Mouse (Mus musculus) left cerebral cortex, adult 2 months (tissue): ENCODE measurements around the gene Ctss. TPM values are rescaled to one million over a fixed set of nuclear protein-coding genes. Genes with fewer than 3 reads are reported as not detected.
"Not testable (repeated sequence)": the region's sequence is repeated elsewhere in the genome, so short reads cannot be mapped to it uniquely, and the experiment has no call there.

ENCODE experiments used
- DNase-seq, 2 experiments: peaks; one replicate each; pipeline ENCODE4 v3.0.0; 2021 to 2022; ENCODE audit warnings: low spot score in 2 of 2, mixed read lengths in 1 of 2; ENCODE audit errors: extremely low spot score in 1 of 2
- H3K27ac ChIP-seq: fragments of 200-600 bp; 2 replicates; pipeline ENCODE4 v1.8.1; 2022
- H3K4me3 ChIP-seq: fragments of 200-600 bp; 2 replicates; pipeline ENCODE4 v1.8.1; 2022
- CTCF ChIP-seq: fragments of 200-600 bp; IDR thresholded peaks from 2 replicates; pipeline ENCODE4 v1.8.1; 2022; ENCODE audit warnings: antibody characterized with exemption, mild to moderate bottlenecking, moderate library complexity
- intact Hi-C: fragments of 180-260 bp; cut with DNase I; formaldehyde crosslinking; loops from one replicate; pipeline ENCODE4 v1.15.1; 2025
- total RNA-seq, 2 experiments: library from RNA; stranded (reverse); gene quantifications; 2 replicates each; pipeline ENCODE4 v1.2.3; 2021

Gene Ctss
- total RNA-seq, 2 experiments from 2014 or later = 55.2 to 56.9 TPM

DNA sequence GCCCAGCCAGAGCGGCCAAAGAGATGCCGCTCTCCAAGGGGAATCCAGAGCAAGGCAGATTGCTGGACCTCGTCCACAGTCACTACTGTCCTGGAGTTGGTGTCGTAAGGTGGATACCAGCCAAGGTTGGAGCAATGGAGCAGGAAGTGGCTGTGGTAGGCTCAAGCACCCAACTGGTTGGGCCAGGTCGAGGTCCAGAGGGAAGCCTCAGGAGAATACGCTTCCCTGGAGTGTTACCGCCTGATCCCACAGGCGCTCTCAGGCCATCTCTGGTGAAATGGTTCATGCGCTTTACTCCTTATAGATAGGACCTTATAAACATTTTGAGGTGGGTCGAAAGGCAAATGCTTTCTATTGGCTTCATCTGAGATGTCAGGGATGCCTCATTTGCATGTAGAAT is 12.3 kb downstream of the Ctss start:
- intact Hi-C loops = no loop called here
- Histone ChIP-seq H3K27ac (no peak overlapping the region), H3K4me3 (no peak overlapping the region)
- TF ChIP-seq CTCF = no peak
- DNase-seq = no peak

DNA sequence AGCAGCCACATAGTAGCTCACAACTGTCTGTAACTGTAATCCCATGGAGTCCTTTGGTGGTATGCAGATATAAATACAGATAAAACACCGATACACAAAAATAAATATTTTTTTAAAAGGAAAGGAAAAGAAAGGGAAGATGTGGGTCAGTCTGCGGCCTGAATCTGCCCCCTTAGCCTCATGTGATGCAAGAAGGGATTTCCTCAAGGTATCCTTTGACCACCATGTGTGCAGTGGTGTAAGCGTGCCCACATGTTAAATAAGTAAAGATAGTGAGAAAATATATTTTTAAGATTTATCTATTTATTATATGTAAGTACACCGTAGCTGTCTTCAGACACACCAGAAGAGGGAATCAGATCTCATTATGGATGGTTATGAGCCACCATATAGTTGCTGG is 13.3 kb downstream of the Ctss start:
- intact Hi-C loops = loop anchor here (10.0 kb wide), 1 partner anchor 125 kb away; no protein-coding TSS in a partner anchor
- no peak for TF ChIP-seq CTCF
- Histone ChIP-seq H3K4me3 (no peak overlapping the region), H3K27ac (no peak overlapping the region)
- no peak for DNase-seq

DNA sequence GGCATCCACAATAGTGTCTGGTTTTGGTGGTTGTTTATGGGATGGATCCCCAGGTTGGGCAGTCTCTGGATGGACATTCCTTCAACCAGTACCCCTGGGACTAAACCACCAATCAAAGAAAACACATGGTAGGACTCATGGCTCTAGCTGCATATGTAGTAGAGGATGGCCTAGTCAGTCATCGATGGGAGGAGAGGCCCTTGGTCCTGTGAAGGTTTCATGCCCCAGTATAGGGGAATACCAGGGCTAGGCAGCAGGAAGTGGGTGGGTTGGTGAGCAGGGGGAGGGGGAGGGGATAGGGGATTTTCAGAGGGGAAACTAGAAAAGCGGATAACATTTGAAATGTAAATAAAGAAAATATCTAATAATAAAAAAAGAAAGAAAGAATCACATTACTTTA is 14.6 kb downstream of the Ctss start:
- not testable (repeated sequence) for H3K4me3 ChIP-seq, DNase-seq, H3K27ac ChIP-seq
- intact Hi-C loops = loop anchor here (10.0 kb wide), 1 partner anchor 126 kb away; no protein-coding TSS in a partner anchor

DNA sequence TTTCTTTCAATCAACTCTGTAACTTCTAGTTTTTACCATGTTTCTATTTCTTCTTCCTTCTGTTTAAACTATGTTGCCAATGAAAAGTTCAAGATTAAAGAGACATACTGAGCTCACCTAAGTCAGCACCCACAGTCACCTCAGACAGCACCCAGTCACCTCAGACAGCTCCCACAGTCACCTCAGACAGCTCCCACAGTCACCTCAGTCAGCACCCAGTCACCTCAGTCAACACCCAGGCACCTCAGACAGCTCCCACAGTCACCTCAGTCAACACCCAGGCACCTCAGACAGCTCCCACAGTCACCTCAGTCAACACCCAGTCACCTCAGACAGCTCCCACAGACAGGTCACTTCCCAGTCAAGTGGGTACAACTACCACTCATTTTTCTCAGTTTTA is 15.6 kb downstream of the Ctss start:
- no peak overlapping the region for H3K4me3 ChIP-seq
- DNase-seq = no peak
- H3K27ac ChIP-seq = no peak overlapping the region
- intact Hi-C loops = loop anchor here (10.0 kb wide), 1 partner anchor 127 kb away; no protein-coding TSS in a partner anchor
- no peak for TF ChIP-seq CTCF

DNA sequence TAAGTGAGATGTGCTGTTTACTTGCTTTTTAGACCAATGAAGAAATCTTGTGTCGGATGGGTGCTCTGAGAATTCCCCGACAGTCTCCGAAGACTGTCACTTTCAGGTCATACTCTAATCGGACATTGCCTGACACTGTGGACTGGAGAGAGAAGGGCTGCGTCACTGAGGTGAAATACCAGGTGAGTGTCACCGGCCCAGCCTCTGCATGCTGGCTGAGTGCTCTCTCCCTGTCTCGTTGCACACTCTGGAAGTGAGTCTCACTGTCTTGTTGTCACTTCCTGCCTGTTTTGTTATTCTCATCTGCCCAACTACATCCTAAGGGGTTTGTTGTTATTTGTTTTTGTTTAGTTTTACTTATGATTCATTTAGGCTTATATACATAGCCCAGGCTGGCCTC is 16.4 kb downstream of the Ctss start:
- no peak overlapping the region for H3K27ac ChIP-seq
- no peak overlapping the region for H3K4me3 ChIP-seq
- no peak for TF ChIP-seq CTCF
- no peak for DNase-seq
- intact Hi-C loops = loop anchor here (10.0 kb wide), 1 partner anchor 128 kb away; no protein-coding TSS in a partner anchor

DNA sequence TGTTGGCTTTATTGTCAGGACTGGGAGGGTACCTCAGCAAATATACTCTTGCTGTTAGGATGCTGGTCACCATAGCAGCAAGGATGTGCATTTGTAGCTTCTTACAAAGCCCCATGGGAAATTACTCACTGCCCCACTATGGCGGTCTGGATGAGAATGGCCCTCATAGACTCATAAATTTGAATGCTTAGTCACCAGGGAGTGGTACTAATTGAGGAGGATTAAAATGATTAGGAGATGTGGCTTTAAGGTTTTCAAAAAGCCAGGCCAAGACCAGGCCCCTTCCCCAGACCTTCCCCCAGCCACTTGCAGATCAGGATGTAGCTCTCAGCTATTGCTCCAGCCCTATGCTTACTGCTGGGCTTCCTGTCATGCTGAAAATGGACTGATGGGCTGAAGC is 23.6 kb downstream of the Ctss start:
- no peak for DNase-seq
- Histone ChIP-seq H3K27ac (no peak overlapping the region), H3K4me3 (no peak overlapping the region)
- intact Hi-C loops = no loop called here
- no peak for TF ChIP-seq CTCF

DNA sequence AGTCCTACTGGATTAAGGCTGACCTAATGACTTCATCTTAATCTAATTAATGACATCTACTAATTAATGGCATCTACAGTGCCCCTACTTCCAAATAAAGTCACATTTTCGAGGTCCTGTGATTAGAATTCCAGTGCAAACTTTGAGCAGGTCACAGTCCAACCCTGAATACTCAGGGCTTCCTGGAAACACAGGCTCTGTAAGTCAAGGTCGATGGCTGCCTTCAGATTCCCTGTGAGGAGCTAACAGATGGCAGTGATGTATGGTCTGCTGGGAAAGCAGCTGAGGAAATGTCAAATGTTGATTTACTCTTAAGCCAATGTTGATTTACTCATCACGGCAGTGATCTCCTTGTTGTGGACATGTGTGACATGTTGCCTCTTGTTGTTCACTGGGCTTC is 27.4 kb downstream of the Ctss start:
- Histone ChIP-seq H3K27ac (no peak overlapping the region), H3K4me3 (no peak overlapping the region)
- DNase-seq = no peak
- intact Hi-C loops = no loop called here
- no peak for TF ChIP-seq CTCF

DNA sequence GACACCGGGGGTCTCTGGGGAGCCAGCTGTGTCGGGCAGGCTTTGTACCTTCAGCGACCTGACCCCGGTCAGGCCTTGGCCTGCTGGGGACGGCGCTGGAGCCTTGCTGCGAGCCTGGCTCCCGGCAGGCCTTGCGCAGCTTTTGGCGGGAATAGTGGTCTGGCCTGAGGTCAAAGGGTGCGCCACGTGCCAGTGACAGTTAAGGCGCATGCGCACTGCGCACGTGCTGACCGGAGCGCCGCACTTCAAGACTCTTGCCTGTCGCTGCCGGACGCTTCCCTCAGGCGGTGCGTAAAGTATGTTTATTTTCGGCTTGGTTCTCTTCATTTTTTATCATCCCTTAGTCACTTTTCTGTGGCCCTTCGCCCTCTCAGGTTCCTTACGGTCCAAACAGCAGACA is 32.9 kb downstream of the Ctss start, which contains the start of gene Hormad1:
Gene Hormad1 (plus strand): TSS at position 241 of the 400 bp plus-strand sequence.
- no peak for DNase-seq
- TF ChIP-seq CTCF = no peak
- Histone ChIP-seq H3K4me3 (no peak within 1 kb of the TSS), H3K27ac (no peak within 1 kb of the TSS)
- intact Hi-C loops = no loop called here

DNA sequence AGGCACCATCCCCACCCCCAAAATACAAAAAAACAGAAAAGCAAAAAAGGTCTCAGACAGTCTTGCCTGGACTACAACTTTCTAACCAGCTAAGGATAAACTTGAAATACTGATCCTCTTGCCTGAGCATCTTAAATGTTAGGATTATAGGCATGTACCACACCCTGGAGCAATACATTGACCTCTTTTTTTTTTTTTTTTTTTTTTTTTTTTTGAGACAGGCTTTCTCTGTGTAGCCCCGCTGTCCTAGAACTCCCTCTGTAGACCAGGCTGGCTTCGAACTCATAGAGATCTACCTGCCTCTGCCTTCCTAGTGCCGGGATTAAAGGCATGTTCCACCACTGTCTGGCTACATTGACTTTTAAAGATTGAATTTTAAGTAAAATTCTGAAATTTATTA is 34.2 kb downstream of the Ctss start:
- intact Hi-C loops = no loop called here
- DNase-seq = no peak
- H3K4me3 ChIP-seq = no peak overlapping the region
- H3K27ac ChIP-seq = no peak overlapping the region
- TF ChIP-seq CTCF = no peak

DNA sequence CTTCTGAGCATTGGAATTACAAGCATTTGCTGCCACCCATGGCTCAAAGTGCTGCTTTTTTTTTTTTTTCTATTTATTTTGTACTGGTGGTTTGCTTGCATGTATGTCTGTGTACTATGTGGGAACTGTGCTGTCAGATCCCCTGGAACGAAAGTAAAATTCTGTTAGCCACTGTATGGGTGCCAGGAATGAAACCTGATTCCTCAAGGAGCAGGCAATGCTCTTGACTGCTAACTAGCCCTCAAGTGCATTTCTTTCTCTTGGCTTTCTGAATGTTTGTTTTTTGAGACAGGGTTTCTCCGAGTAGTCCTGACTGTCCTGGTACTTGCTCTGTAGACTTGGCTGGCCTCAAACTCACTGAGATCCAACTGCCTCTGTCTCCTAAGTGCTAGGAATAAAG is 35.2 kb downstream of the Ctss start:
- Histone ChIP-seq H3K27ac (no peak overlapping the region), H3K4me3 (no peak overlapping the region)
- no peak for DNase-seq
- intact Hi-C loops = no loop called here
- no peak for TF ChIP-seq CTCF

DNA sequence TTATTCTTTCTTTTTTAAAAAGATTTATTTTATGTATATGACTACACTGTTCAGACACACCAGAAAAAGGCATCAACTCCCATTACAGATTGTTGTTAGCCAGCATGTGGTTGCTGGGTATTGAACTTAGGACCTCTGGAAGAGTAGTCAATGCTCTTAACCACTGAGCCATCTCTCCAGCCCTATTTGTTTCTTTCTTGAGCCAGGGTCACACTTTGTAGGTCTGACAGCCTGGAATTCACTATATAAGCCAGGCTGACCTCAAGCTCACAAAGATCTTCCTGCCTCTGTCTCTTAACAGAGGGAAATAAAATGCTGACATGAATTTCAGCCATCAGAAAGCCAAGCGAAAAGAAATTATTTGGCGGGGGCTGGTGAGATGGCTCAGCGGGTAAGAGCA is 43.0 kb downstream of the Ctss start:
- intact Hi-C loops = no loop called here
- Histone ChIP-seq H3K4me3 (no peak overlapping the region), H3K27ac (no peak overlapping the region)
- no peak for DNase-seq
- TF ChIP-seq CTCF = no peak

DNA sequence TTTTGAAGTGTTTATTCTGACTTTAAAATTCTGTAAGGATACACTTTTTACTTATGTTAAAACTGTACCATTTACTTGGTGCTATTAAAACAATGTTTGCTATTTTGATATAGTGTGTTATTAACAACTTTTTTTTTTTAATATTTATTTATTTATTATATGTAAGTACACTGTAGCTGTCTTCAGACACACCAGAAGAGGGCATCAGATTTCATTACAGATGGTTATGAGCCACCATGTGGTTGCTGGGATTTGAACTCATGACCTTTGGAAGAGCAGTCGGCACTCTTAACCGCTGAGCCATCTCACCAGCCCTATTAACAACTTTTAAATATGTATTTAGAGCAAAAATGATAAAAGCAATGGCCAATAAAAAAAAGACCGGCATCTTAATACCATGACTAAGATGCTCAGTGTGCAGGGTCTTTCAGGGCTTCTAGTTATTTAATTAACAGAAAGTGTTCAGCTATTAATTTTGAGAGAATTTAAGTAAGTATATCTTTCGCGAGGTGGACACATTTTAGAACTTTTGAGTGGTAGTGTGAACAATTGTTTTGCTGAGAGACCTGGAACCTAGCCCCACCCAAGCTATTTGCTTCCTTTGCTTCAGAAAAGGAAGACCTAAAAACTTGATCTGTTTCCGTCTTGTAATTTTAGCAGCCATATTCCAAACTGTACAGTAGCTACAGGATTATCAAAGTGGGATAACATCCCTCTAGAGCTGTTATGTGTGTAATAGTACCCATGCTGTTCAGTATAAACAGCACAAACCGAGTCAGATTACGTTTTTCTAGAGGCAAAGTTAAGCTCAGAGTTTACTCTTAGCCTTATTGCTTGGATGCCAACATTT is 61.4 kb downstream of the Ctss start:
- peak overlapping the region; percentile 47; the same call in 1 of the 2 replicates for H3K27ac ChIP-seq
- H3K4me3 ChIP-seq = peak overlapping the region; percentile 94
- intact Hi-C loops = loop anchor here (1.0 kb wide), 1 partner anchor 71 kb away; no protein-coding TSS in a partner anchor
- DNase-seq = no peak
- TF ChIP-seq CTCF = no peak
